Mouse (Mus musculus) kidney, adult 2 months (tissue): ENCODE measurements around the gene Cpeb4.

ENCODE experiments used
- CTCF ChIP-seq: fragments of 200-500 bp; conservative IDR thresholded peaks from 2 replicates; pipeline ENCODE4 v1.5.1; 2011; ENCODE audit warnings: low read depth, mild to moderate bottlenecking, control low read depth, low read length, moderate library complexity, mixed read lengths; ENCODE audit not compliant: insufficient read depth, insufficient read length
- POLR2A ChIP-seq: fragments of 200-500 bp; IDR thresholded peaks from one replicate; pipeline ENCODE4 v1.6.1; 2011; ENCODE audit warnings: low read depth, low read length, control low read depth

- no peak for TF ChIP-seq CTCF
- no peak for TF ChIP-seq POLR2A
Measured at GRCm38 (mm10) chr11:31892152-31892551, 20.1 kb downstream of the Cpeb4 start.
